Mouse (Mus musculus) CD4-positive naive resting alpha-beta T cell, adult 76 days (primary cell): Measurements from ENCODE around the gene Pyroxd2. TPM values are rescaled to one million over a fixed set of nuclear protein-coding genes. Genes with fewer than 3 reads are reported as not detected.

ENCODE experiments used
- total RNA-seq: library from RNA; stranded (reverse); gene quantifications from one replicate; pipeline ENCODE4 v1.2.4, GENCODE M21; 2023

Pyroxd2 gene
- 3.5 TPM for total RNA-seq

GRCm38 (mm10) chr19:42752363-42752931 lies at the start of gene Pyroxd2:
Gene Pyroxd2 (minus strand): TSS chr19:42752775.

DNA sequence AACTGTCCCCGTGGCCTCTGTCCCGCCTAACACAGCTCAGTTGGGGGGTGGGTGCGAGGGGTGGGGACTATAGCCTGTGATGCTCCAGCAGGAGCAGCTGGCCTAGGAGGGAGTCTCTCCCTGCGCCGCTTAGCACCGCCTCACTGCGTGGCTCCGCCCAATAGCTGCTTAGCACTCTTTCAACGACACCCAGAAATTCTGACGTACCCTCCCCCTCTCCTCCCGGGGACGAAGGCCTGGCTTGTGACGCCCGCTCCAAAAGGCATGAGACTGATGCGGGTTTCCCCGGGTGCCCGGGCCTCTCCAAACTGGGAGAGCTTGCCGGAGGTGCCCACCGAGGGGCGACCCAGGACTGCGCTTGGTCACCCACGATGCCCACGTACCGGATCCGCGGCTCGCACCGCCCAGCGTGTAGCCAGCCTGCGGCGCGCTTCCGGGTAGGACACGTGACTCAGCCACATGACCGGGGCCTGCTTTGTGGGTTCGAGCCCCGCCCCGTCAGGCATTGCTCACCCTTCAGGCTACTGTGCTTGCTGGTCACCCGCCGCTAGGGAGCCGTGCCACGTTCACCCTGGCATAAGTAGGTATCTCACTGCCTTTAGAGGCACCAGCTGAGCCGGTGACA lies 27.1 kb upstream of the Pyroxd2 start, which contains the start of gene Hps1:
Gene Hps1 (minus strand): TSS at position 448 of the 625 bp plus-strand sequence.

Other genes with a start within 250 kb of the Pyroxd2 start
- 42.4 TPM for gene R3hcc1l, start 234.0 kb downstream of the Pyroxd2 start, total RNA-seq
- not detected for gene Loxl4, start 140.0 kb downstream of the Pyroxd2 start, total RNA-seq
- gene Hps1, start 27.2 kb upstream of the Pyroxd2 start, total RNA-seq, result 35.6 TPM